Mouse (Mus musculus) lung, embryonic 15.5 days (tissue): ENCODE results near the gene Asic4. TPM values are rescaled to one million over a fixed set of nuclear protein-coding genes. Genes with fewer than 3 reads are reported as not detected.

Source experiments
- polyA plus RNA-seq: library from polyadenylated mRNA; unstranded; fragments of >200 nt; fragmentation: Nextera tagmentation; extraction: Ambion mirVana; gene quantifications from 2 replicates; pipeline ENCODE4 v1.2.1, GENCODE M21; 2015

Asic4 gene
- polyA plus RNA-seq, 1 experiment from 2014 or later: 0.26 TPM

Other genes starting within 250 kb of the Asic4 start
- gene Glb1l, start 239.6 kb upstream of the Asic4 start, polyA plus RNA-seq: 16.2 and 16.6 TPM in 2 replicates
- gene Stk16, start 239.6 kb upstream of the Asic4 start, polyA plus RNA-seq: 136 and 137 TPM in 2 replicates
- gene Tuba4a, start 230.6 kb upstream of the Asic4 start, polyA plus RNA-seq: 35.8 and 44.9 TPM in 2 replicates
- not detected in 2 replicates for gene A630095N17Rik, start 218.3 kb upstream of the Asic4 start, polyA plus RNA-seq
- gene Dnajb2, start 214.0 kb upstream of the Asic4 start, polyA plus RNA-seq: 30.8 and 33.3 TPM in 2 replicates
- 0.39 and 0.72 TPM in 2 replicates for gene Ptprn, start 185.9 kb upstream of the Asic4 start, polyA plus RNA-seq
- 0.91 and 1.4 TPM in 2 replicates for gene Resp18, start 172.0 kb upstream of the Asic4 start, polyA plus RNA-seq
- 121 and 124 TPM in 2 replicates for gene Dnpep, start 132.4 kb upstream of the Asic4 start, polyA plus RNA-seq
- 57.1 and 59.5 TPM in 2 replicates for gene Des, start 90.1 kb upstream of the Asic4 start, polyA plus RNA-seq
- gene Speg, start 75.1 kb upstream of the Asic4 start, polyA plus RNA-seq: 41.6 and 42.8 TPM in 2 replicates
- 80.3 and 88.5 TPM in 2 replicates for gene Gmppa, start 14.5 kb upstream of the Asic4 start, polyA plus RNA-seq
- gene Chpf, start 28.9 kb downstream of the Asic4 start, polyA plus RNA-seq: 29.5 and 31.1 TPM in 2 replicates
- gene Tmem198, start 29.1 kb downstream of the Asic4 start, polyA plus RNA-seq: 0.65 and 0.82 TPM in 2 replicates
- gene Obsl1, start 56.0 kb downstream of the Asic4 start, polyA plus RNA-seq: 74.0 and 77.9 TPM in 2 replicates
- 3.6 and 4.6 TPM in 2 replicates for gene Inha, start 56.6 kb downstream of the Asic4 start, polyA plus RNA-seq
- gene Stk11ip, start 71.1 kb downstream of the Asic4 start, polyA plus RNA-seq: 20.7 and 20.8 TPM in 2 replicates
- gene Slc4a3, start 95.8 kb downstream of the Asic4 start, polyA plus RNA-seq: 11.3 and 13.2 TPM in 2 replicates